Mouse (Mus musculus) ES-Bruce4 (cell line): ENCODE measurements at regions not wholly inside any gene's neighbourhood (a gene's known extent, or its start where the extent isn't known, plus 50 kb on each side); places are given as distances from the start of the nearest gene placed in this dataset.

Experiments used
- CTCF ChIP-seq: IDR thresholded peaks from one replicate; pipeline ENCODE4 v1.8.1; 2011; ENCODE audit warnings: low read depth, low read length
- POLR2A ChIP-seq: IDR thresholded peaks from one replicate; pipeline ENCODE4 v1.8.1; 2011; ENCODE audit warnings: low read length; ENCODE audit not compliant: insufficient read depth

- TF ChIP-seq POLR2A (no peak), CTCF (no peak)
These were observed 276.6 kb upstream of the Ubash3b start for GRCm38 (mm10) chr9:41438141-41438540.
